ENCODE assay signal across 21 mouse cellular contexts in the genomic region with DNA sequence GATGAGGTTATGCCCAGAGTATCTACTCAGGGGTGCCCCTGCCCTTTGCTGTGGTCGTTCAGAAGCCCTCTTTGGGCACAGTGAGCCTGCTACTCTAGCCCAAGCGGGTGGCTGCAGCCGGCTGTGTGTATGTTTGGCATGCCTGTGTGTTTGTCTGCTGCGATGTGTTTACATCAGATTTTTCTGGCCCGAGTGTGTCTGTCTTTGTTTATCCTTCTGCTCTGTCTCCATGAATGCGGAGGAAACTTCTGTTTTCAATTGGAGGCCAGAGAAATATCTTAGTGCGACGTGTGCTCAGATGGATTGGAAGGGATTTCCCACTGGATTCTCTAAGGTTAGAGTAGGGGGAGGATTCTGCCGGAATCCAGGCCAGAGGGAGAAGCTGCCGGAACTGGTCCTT. TPM values are rescaled to one million over a fixed set of nuclear protein-coding genes. Genes with fewer than 3 reads are reported as not detected.
DNase-seq lines count a peak whose midpoint lies in the region; ATAC-seq lines count a peak whose summit lies in the region.
"Had no signal": no experiment of that assay in that cellular context is flagged by ENCODE, and none has a peak within 500 bp of the region (broad histone marks: within the 10 kb centered on the region; RNA-seq: fewer than 3 reads in every experiment).

No protein-coding gene starts in this region.

- peak overlapping the region; percentile 0; the same call in 1 of the 2 replicates for H3K9ac ChIP-seq in embryonic facial prominence, embryonic 13.5 days
- H3K9ac ChIP-seq in intestine, embryonic 14.5 days (ENCODE audit: low read length) = no peak overlapping the region
- no peak overlapping the region for H3K9ac ChIP-seq in lung, embryonic 15.5 days
- H3K9ac ChIP-seq in kidney, embryonic 15.5 days = no peak overlapping the region
- H3K9ac ChIP-seq: heart, embryonic 13.5 days; hindbrain, embryonic 15.5 days had no signal

- 27% methylated on average over 10 of the region's 10 CpGs for WGBS in embryonic facial prominence, embryonic 13.5 days
- WGBS in intestine, embryonic 14.5 days = 38% methylated on average over 10 of the region's 10 CpGs
- WGBS in lung, embryonic 15.5 days = 28% methylated on average over 10 of the region's 10 CpGs
- WGBS in kidney, embryonic 15.5 days = 74% methylated on average over 10 of the region's 10 CpGs

- no peak for ATAC-seq in embryonic facial prominence, embryonic 13.5 days (ENCODE audit: insufficient number of reproducible peaks, insufficient read depth, low FRiP score, low TSS enrichment, low read depth)
- no peak for ATAC-seq in intestine, embryonic 14.5 days (replicated peaks; ENCODE audit: low FRiP score, low TSS enrichment, low read depth)
- peak; percentile 64; the same call in 1 of the 2 replicates for ATAC-seq in lung, embryonic 15.5 days (ENCODE audit: borderline replicate concordance, extremely low read depth, low FRiP score, low TSS enrichment)
- no peak for ATAC-seq in frontal cortex, adult (ENCODE audit: low TSS enrichment)
- no peak for ATAC-seq in kidney, embryonic 15.5 days (replicated peaks; ENCODE audit: low FRiP score)

- no peak overlapping the region for H3K4me3 ChIP-seq in embryonic facial prominence, embryonic 13.5 days
- H3K4me3 ChIP-seq in intestine, embryonic 14.5 days (ENCODE audit: low read depth, low read length) = no peak overlapping the region
- no peak overlapping the region for H3K4me3 ChIP-seq in lung, embryonic 15.5 days
- H3K4me3 ChIP-seq in kidney, embryonic 15.5 days (replicated peaks) = no peak overlapping the region
- H3K4me3 ChIP-seq: heart, embryonic 13.5 days; hindbrain, embryonic 15.5 days had no signal

- H3K27me3 ChIP-seq in embryonic facial prominence, embryonic 13.5 days = peaks cover 7% of the 10 kb centered on the region; the same call in 1 of the 2 replicates
- H3K27me3 ChIP-seq in intestine, embryonic 14.5 days (replicated peaks; ENCODE audit: control insufficient read depth, insufficient read depth, low read length) = no peaks in the 10 kb centered on the region
- no peaks in the 10 kb centered on the region for H3K27me3 ChIP-seq in lung, embryonic 15.5 days
- H3K27me3 ChIP-seq in kidney, embryonic 15.5 days = no peaks in the 10 kb centered on the region; the same call in 1 of the 2 replicates
- H3K27me3 ChIP-seq: hindbrain, embryonic 15.5 days had no signal

- peak overlapping the region; percentile 41; the same call in 1 of the 2 replicates for H3K27ac ChIP-seq in embryonic facial prominence, embryonic 13.5 days
- peak overlapping the region; percentile 57 for H3K27ac ChIP-seq in intestine, embryonic 14.5 days (ENCODE audit: low read depth)
- H3K27ac ChIP-seq in lung, embryonic 15.5 days = peak overlapping the region; percentile 80
- no peak overlapping the region for H3K27ac ChIP-seq in kidney, embryonic 15.5 days
- H3K27ac ChIP-seq: heart, embryonic 13.5 days; hindbrain, embryonic 15.5 days had no signal

- H3K4me1 ChIP-seq in embryonic facial prominence, embryonic 13.5 days = peaks cover 21% of the 10 kb centered on the region
- peaks cover 9% of the 10 kb centered on the region; the same call in 1 of the 2 replicates for H3K4me1 ChIP-seq in intestine, embryonic 14.5 days (replicated peaks; ENCODE audit: control insufficient read depth, insufficient read depth, low read length)
- H3K4me1 ChIP-seq in lung, embryonic 15.5 days = peaks cover 26% of the 10 kb centered on the region
- peaks cover 10% of the 10 kb centered on the region; the same call in 1 of the 2 replicates for H3K4me1 ChIP-seq in kidney, embryonic 15.5 days
- H3K4me1 ChIP-seq: heart, embryonic 13.5 days had no signal

- no peak overlapping the region for H3K4me2 ChIP-seq in embryonic facial prominence, embryonic 13.5 days
- no peak overlapping the region for H3K4me2 ChIP-seq in intestine, embryonic 14.5 days (ENCODE audit: low read length)
- H3K4me2 ChIP-seq in lung, embryonic 15.5 days = no peak overlapping the region
- H3K4me2 ChIP-seq in kidney, embryonic 15.5 days = no peak overlapping the region
- H3K4me2 ChIP-seq: heart, embryonic 13.5 days; hindbrain, embryonic 15.5 days had no signal

- DNase-seq in intestine, embryonic 14.5 days (ENCODE audit: low spot score) = no peak
- peak; percentile 64 to 87 for DNase-seq in lung, postnatal 4 days
- no peak for DNase-seq in cerebellum, adult 11 months
- DNase-seq: adrenal gland, adult 2 months; cerebellum, postnatal 36 days; gastrocnemius, postnatal 10 days; heart, adult 18-20 months; heart, postnatal 36 days; kidney, adult 18-20 months; kidney, postnatal 14 days; left cerebral cortex, postnatal 4 days; liver; right cerebral cortex, postnatal 14 days; spleen, adult 18-20 months; thymus, postnatal 14 days had no signal

- no peaks in the 10 kb centered on the region for H3K36me3 ChIP-seq in embryonic facial prominence, embryonic 13.5 days
- no peaks in the 10 kb centered on the region for H3K36me3 ChIP-seq in intestine, embryonic 14.5 days (ENCODE audit: control insufficient read depth, insufficient read depth, low read length)
- no peaks in the 10 kb centered on the region for H3K36me3 ChIP-seq in lung, embryonic 15.5 days
- H3K36me3 ChIP-seq in kidney, embryonic 15.5 days = no peaks in the 10 kb centered on the region
- H3K36me3 ChIP-seq: heart, embryonic 13.5 days; hindbrain, embryonic 15.5 days had no signal

- no peaks in the 10 kb centered on the region for H3K9me3 ChIP-seq in embryonic facial prominence, embryonic 13.5 days
- H3K9me3 ChIP-seq in intestine, embryonic 14.5 days (ENCODE audit: control insufficient read depth, low read length) = no peaks in the 10 kb centered on the region
- H3K9me3 ChIP-seq in lung, embryonic 15.5 days = no peaks in the 10 kb centered on the region
- no peaks in the 10 kb centered on the region for H3K9me3 ChIP-seq in kidney, embryonic 15.5 days (replicated peaks)
- H3K9me3 ChIP-seq: heart, embryonic 13.5 days; hindbrain, embryonic 15.5 days had no signal

RNA-seq across cellular contexts. Expression of a gene that starts 43.9 kb away (rescaled TPM):
- polyA plus RNA-seq in embryonic facial prominence, embryonic 13.5 days (2015; fragmentation: Nextera tagmentation; extraction: Ambion mirVana) = 27.1 and 27.7 TPM in 2 replicates
- polyA plus RNA-seq in intestine, embryonic 14.5 days (2014; fragmentation: Nextera tagmentation; extraction: Ambion mirVana) = 40.2 and 41.4 TPM in 2 replicates
- polyA plus RNA-seq in lung, embryonic 15.5 days (2015; fragmentation: Nextera tagmentation; extraction: Ambion mirVana) = 56.7 and 64.0 TPM in 2 replicates
- polyA plus RNA-seq in kidney, embryonic 15.5 days (2015; fragmentation: Nextera tagmentation; extraction: Ambion mirVana) = 31.9 and 35.4 TPM in 2 replicates

Comparison
In these comparisons a context has a peak if more than half of its experiments do, and no peak if none do; other contexts are left out.
1. DNase-seq: peak in lung, postnatal 4 days (2 of 2); none in intestine, embryonic 14.5 days (single experiment) and cerebellum, adult 11 months (single experiment).